Mouse (Mus musculus) megakaryocyte, embryonic 14.5 days (primary cell): Measurements from ENCODE around the gene 1700001C02Rik.

Source experiments
- FLI1 ChIP-seq: IDR thresholded peaks from 2 replicates; pipeline ENCODE4 v1.6.1; 2012; ENCODE audit warnings: low read length, inconsistent platforms, mixed read lengths
- GATA1 ChIP-seq: IDR thresholded peaks from 3 replicates; pipeline ENCODE4 v1.6.1; 2012; ENCODE audit warnings: mixed read lengths, low read length, inconsistent platforms, borderline replicate concordance

- TF ChIP-seq GATA1: no peak
- no peak for TF ChIP-seq FLI1
Measured at GRCm38 (mm10) chr5:30513111-30513510, 47.3 kb downstream of the 1700001C02Rik start.
